Mouse (Mus musculus) thymus, adult 2 months (tissue): ENCODE data around the gene Eomes.

Source experiments
- CTCF ChIP-seq: fragments of 200-500 bp; IDR thresholded peaks from 2 replicates; pipeline ENCODE4 v1.5.1; 2012; ENCODE audit warnings: mild to moderate bottlenecking, control low read depth, low read length, moderate library complexity, borderline replicate concordance; ENCODE audit not compliant: control insufficient read depth, poor library complexity, insufficient read depth; ENCODE audit errors: extremely low read depth
- POLR2A ChIP-seq: fragments of 200-500 bp; IDR thresholded peaks from 2 replicates; pipeline ENCODE4 v1.6.1; 2012; ENCODE audit warnings: mild to moderate bottlenecking, low read length, control low read depth, moderate library complexity; ENCODE audit not compliant: control insufficient read depth, poor library complexity, insufficient read depth; ENCODE audit errors: extremely low read depth

DNA sequence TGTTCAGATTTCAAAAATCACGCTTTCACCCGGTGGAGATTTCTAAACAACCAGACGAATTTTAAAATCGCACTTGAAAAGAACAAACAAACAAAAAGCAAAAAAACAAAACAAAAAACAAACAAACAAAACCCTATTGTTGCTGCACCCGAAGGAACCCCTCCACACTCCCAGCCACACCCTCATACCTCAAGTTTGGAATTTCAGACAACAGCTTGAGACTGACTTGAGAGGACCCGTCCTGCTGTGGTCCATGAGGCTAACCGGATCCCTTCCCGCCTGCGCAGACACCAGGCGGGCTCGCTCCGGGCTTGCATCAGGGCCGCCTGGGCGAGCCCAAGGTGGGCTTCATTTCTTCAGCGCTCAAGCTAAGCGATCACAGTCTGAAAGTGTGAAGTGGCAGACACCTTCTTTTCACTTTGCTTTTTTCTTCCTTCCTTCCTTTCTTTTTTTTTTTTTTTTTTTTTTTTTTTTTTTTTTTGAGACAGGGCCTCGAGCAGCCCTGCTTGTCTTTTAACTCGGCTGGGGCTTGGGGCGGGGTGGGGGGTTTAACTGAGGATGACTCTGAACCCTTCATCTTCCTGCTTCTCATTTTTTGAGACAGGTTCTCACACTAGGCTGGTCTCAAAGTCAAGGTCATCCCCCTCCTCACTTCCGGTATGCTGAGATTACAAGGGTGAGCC lies 11.0 kb downstream of the Eomes start:
- no peak for TF ChIP-seq CTCF
- TF ChIP-seq POLR2A = no peak
